Mouse (Mus musculus) midbrain, embryonic 13.5 days (tissue): ENCODE data around the gene Alox12. TPM values are rescaled to one million over a fixed set of nuclear protein-coding genes. Genes with fewer than 3 reads are reported as not detected.

ENCODE experiments used
- ATAC-seq: fragments of 200-750 bp; cut with Nextera tagmentation; 2 replicates; pipeline ENCODE4 v1.8.0; 2017; ENCODE audit warnings: mild to moderate bottlenecking, moderate TSS enrichment, moderate library complexity
- H3K27ac ChIP-seq: fragments of 300-500 bp; sonication (generic); 2 replicates; pipeline ENCODE4 v1.5.1; 2015; ENCODE audit warnings: inconsistent platforms, mild to moderate bottlenecking, moderate library complexity
- H3K27me3 ChIP-seq: fragments of 300-500 bp; sonication (generic); 2 replicates; pipeline ENCODE4 v1.6.1; 2015; ENCODE audit warnings: mild to moderate bottlenecking, inconsistent platforms
- H3K36me3 ChIP-seq: fragments of 300-500 bp; sonication (generic); 2 replicates; pipeline ENCODE4 v1.6.1; 2015; ENCODE audit warnings: mild to moderate bottlenecking, inconsistent platforms
- H3K4me1 ChIP-seq: fragments of 300-500 bp; sonication (generic); replicated peaks from 2 replicates; pipeline ENCODE4 v1.6.1; 2015; ENCODE audit warnings: inconsistent platforms
- H3K4me2 ChIP-seq: fragments of 300-500 bp; sonication (generic); replicated peaks from 2 replicates; pipeline ENCODE4 v1.6.1; 2015; ENCODE audit warnings: moderate library complexity, mild to moderate bottlenecking, inconsistent platforms
- H3K4me3 ChIP-seq: fragments of 300-500 bp; sonication (generic); replicated peaks from 2 replicates; pipeline ENCODE4 v1.5.1; 2015; ENCODE audit warnings: mild to moderate bottlenecking, inconsistent platforms
- H3K9ac ChIP-seq: fragments of 300-500 bp; sonication (generic); replicated peaks from 2 replicates; pipeline ENCODE4 v1.6.1; 2015; ENCODE audit warnings: mild to moderate bottlenecking, inconsistent platforms
- H3K9me3 ChIP-seq: fragments of 300-500 bp; sonication (generic); 2 replicates; pipeline ENCODE4 v1.6.1; 2016; ENCODE audit warnings: mild to moderate bottlenecking, inconsistent platforms
- whole genome bisulfite sequencing: fragments of 180-500 bp; shearing (Covaris S2); methylation state at CpG from one replicate; pipeline ENCODE4 v1.1.7; 2015; 5-methylcytosine and 5-hydroxymethylcytosine counted together
- polyA plus RNA-seq: library from polyadenylated mRNA; unstranded; fragments of >200 nt; fragmentation: Nextera tagmentation; extraction: Ambion mirVana; gene quantifications from 2 replicates; pipeline ENCODE4 v1.2.1, GENCODE M21; 2015

The Alox12 gene
- polyA plus RNA-seq, 1 experiment from 2014 or later = 1.2 TPM

GRCm38 (mm10) chr11:70218039-70218438, 37.1 kb downstream of the Alox12 start:
- ATAC-seq = no peak
- Histone ChIP-seq H3K27ac (no peak overlapping the region), H3K4me2 (no peak overlapping the region), H3K4me3 (no peak overlapping the region), H3K4me1 (peaks cover 59% of the 10 kb centered on the region), H3K9ac (no peak overlapping the region), H3K9me3 (no peaks in the 10 kb centered on the region), H3K27me3 (peaks cover 48% of the 10 kb centered on the region), H3K36me3 (peaks cover 17% of the 10 kb centered on the region)
- 91% methylated on average over 4 of the region's 4 CpGs for WGBS

- ATAC-seq = no peak
- H3K4me1 ChIP-seq = peaks cover 47% of the 10 kb centered on the region
- H3K27ac ChIP-seq = no peak overlapping the region
- H3K4me3 ChIP-seq = no peak overlapping the region
- H3K4me2 ChIP-seq = no peak overlapping the region
- WGBS = 54% methylated on average over 3 of the region's 3 CpGs
- peaks cover 60% of the 10 kb centered on the region for H3K27me3 ChIP-seq
- H3K36me3 ChIP-seq = peaks cover 17% of the 10 kb centered on the region
- H3K9me3 ChIP-seq = no peaks in the 10 kb centered on the region
- no peak overlapping the region for H3K9ac ChIP-seq
Measured at GRCm38 (mm10) chr11:70216103-70216502, 39.0 kb downstream of the Alox12 start.

GRCm38 (mm10) chr11:70215301-70215700, 39.9 kb downstream of the Alox12 start:
- WGBS = 10% methylated on average over 22 of the region's 22 CpGs
- Histone ChIP-seq H3K36me3 (peaks cover 17% of the 10 kb centered on the region), H3K4me3 (peak overlapping the region; percentile 39; the same call in 1 of the 2 replicates), H3K9ac (no peak overlapping the region), H3K27ac (no peak overlapping the region), H3K4me1 (peaks cover 47% of the 10 kb centered on the region), H3K9me3 (no peaks in the 10 kb centered on the region), H3K27me3 (peaks cover 60% of the 10 kb centered on the region), H3K4me2 (peak overlapping the region; percentile 60; the same call in 1 of the 2 replicates)
- ATAC-seq = 0 out of 2 replicates have a peak, but pooled peaks have one; percentile 18

GRCm38 (mm10) chr11:70214856-70215209, 40.3 kb downstream of the Alox12 start:
- peak; percentile 3; the same call in 1 of the 2 replicates for ATAC-seq
- peaks cover 17% of the 10 kb centered on the region for H3K36me3 ChIP-seq
- 4% methylated on average over 18 of the region's 18 CpGs for WGBS
- H3K4me3 ChIP-seq = peak overlapping the region; percentile 39
- peaks cover 43% of the 10 kb centered on the region for H3K4me1 ChIP-seq
- no peak overlapping the region for H3K9ac ChIP-seq
- no peak overlapping the region for H3K27ac ChIP-seq
- peaks cover 60% of the 10 kb centered on the region for H3K27me3 ChIP-seq
- no peaks in the 10 kb centered on the region for H3K9me3 ChIP-seq
- H3K4me2 ChIP-seq = peak overlapping the region; percentile 60

- peak overlapping the region; percentile 48 for H3K9ac ChIP-seq
- ATAC-seq = peak; percentile 60
- H3K27ac ChIP-seq = no peak overlapping the region
- peaks cover 38% of the 10 kb centered on the region for H3K4me1 ChIP-seq
- peaks cover 17% of the 10 kb centered on the region for H3K36me3 ChIP-seq
- H3K4me2 ChIP-seq = peak overlapping the region; percentile 60
- H3K9me3 ChIP-seq = no peaks in the 10 kb centered on the region
- peak overlapping the region; percentile 39 for H3K4me3 ChIP-seq
- peaks cover 60% of the 10 kb centered on the region for H3K27me3 ChIP-seq
- under 1% methylated on average over 46 of the region's 46 CpGs for WGBS
Measured at GRCm38 (mm10) chr11:70214191-70214855, 40.8 kb downstream of the Alox12 start.

GRCm38 (mm10) chr11:70213736-70214135, 41.4 kb downstream of the Alox12 start:
- H3K4me2 ChIP-seq = peak overlapping the region; percentile 60
- H3K9me3 ChIP-seq = no peaks in the 10 kb centered on the region
- peak overlapping the region; percentile 39 for H3K4me3 ChIP-seq
- peaks cover 17% of the 10 kb centered on the region for H3K36me3 ChIP-seq
- ATAC-seq = peak; percentile 38; the same call in 1 of the 2 replicates
- peaks cover 60% of the 10 kb centered on the region for H3K27me3 ChIP-seq
- peak overlapping the region; percentile 48 for H3K9ac ChIP-seq
- H3K4me1 ChIP-seq = peaks cover 32% of the 10 kb centered on the region
- H3K27ac ChIP-seq = no peak overlapping the region
- WGBS = 7% methylated on average over 26 of the region's 26 CpGs

- Histone ChIP-seq H3K4me2 (no peak overlapping the region; the same call in 1 of the 2 replicates), H3K9ac (no peak overlapping the region), H3K9me3 (no peaks in the 10 kb centered on the region), H3K4me1 (peaks cover 26% of the 10 kb centered on the region), H3K4me3 (no peak overlapping the region), H3K27me3 (peaks cover 60% of the 10 kb centered on the region), H3K36me3 (peaks cover 13% of the 10 kb centered on the region), H3K27ac (no peak overlapping the region)
- 11% methylated on average over 9 of the region's 9 CpGs for WGBS
- ATAC-seq = no peak
Measured at GRCm38 (mm10) chr11:70212896-70213295, 42.3 kb downstream of the Alox12 start.

GRCm38 (mm10) chr11:70212423-70212822, 42.7 kb downstream of the Alox12 start, which contains the start of gene Slc16a11:
Slc16a11 (plus strand) TSS chr11:70212752.
- H3K27ac ChIP-seq = no peak within 1 kb of the TSS
- peaks cover 55% of the 10 kb centered on the region for H3K27me3 ChIP-seq
- ATAC-seq = no peak
- 58% methylated on average over 6 of the region's 6 CpGs for WGBS
- H3K4me3 ChIP-seq = peak within 1 kb of the TSS; percentile 39
- H3K9me3 ChIP-seq = no peaks in the 10 kb centered on the region
- H3K4me2 ChIP-seq = peak within 1 kb of the TSS; percentile 60
- peaks cover 26% of the 10 kb centered on the region for H3K4me1 ChIP-seq
- H3K9ac ChIP-seq = peak within 1 kb of the TSS; percentile 48
- H3K36me3 ChIP-seq = peaks cover 9% of the 10 kb centered on the region

- H3K27me3 ChIP-seq = peaks cover 50% of the 10 kb centered on the region
- H3K4me2 ChIP-seq = no peak overlapping the region
- 72% methylated on average over 6 of the region's 6 CpGs for WGBS
- H3K36me3 ChIP-seq = peaks cover 4% of the 10 kb centered on the region; the same call in 1 of the 2 replicates
- no peak overlapping the region for H3K4me3 ChIP-seq
- no peak for ATAC-seq
- no peaks in the 10 kb centered on the region for H3K9me3 ChIP-seq
- H3K4me1 ChIP-seq = peaks cover 26% of the 10 kb centered on the region
- H3K27ac ChIP-seq = no peak overlapping the region
- no peak overlapping the region for H3K9ac ChIP-seq
Measured at GRCm38 (mm10) chr11:70211972-70212371, 43.2 kb downstream of the Alox12 start.

GRCm38 (mm10) chr11:70210681-70211080, 44.5 kb downstream of the Alox12 start:
- Histone ChIP-seq H3K4me1 (peaks cover 24% of the 10 kb centered on the region), H3K27ac (no peak overlapping the region), H3K27me3 (peaks cover 37% of the 10 kb centered on the region), H3K4me2 (no peak overlapping the region), H3K9me3 (no peaks in the 10 kb centered on the region), H3K9ac (no peak overlapping the region), H3K4me3 (no peak overlapping the region), H3K36me3 (no peaks in the 10 kb centered on the region)
- 88% methylated on average over 2 of the region's 2 CpGs for WGBS
- ATAC-seq = no peak

GRCm38 (mm10) chr11:70208778-70209388, 46.3 kb downstream of the Alox12 start:
- 81% methylated on average over 5 of the region's 5 CpGs for WGBS
- Histone ChIP-seq H3K4me2 (no peak overlapping the region), H3K27me3 (peaks cover 19% of the 10 kb centered on the region), H3K4me3 (no peak overlapping the region), H3K4me1 (peaks cover 6% of the 10 kb centered on the region), H3K9ac (no peak overlapping the region), H3K36me3 (no peaks in the 10 kb centered on the region), H3K9me3 (no peaks in the 10 kb centered on the region), H3K27ac (no peak overlapping the region)
- no peak for ATAC-seq

- no peak for ATAC-seq
- Histone ChIP-seq H3K36me3 (no peaks in the 10 kb centered on the region), H3K4me1 (no peaks in the 10 kb centered on the region), H3K4me2 (no peak overlapping the region), H3K27me3 (peaks cover 6% of the 10 kb centered on the region), H3K4me3 (no peak overlapping the region), H3K27ac (no peak overlapping the region), H3K9me3 (no peaks in the 10 kb centered on the region), H3K9ac (no peak overlapping the region)
- 88% methylated on average over 7 of the region's 7 CpGs for WGBS
Measured at GRCm38 (mm10) chr11:70207283-70207682, 47.9 kb downstream of the Alox12 start.
